Mouse (Mus musculus) CH12.LX (cell line): ENCODE data around the gene Vstm2l. TPM values are rescaled to one million over a fixed set of nuclear protein-coding genes. Genes with fewer than 3 reads are reported as not detected.

ENCODE experiments used
- DNase-seq: peaks from one replicate; pipeline ENCODE4 v3.0.0-alpha.2; 2013; ENCODE audit errors: extremely low read depth
- H3K27ac ChIP-seq: 2 replicates; pipeline ENCODE4 v1.5.1; 2012; ENCODE audit warnings: low read depth, mild to moderate bottlenecking, control low read depth, moderate library complexity; ENCODE audit not compliant: insufficient read depth
- H3K27me3 ChIP-seq: replicated peaks from 2 replicates; pipeline ENCODE3; 2012; ENCODE audit warnings: inconsistent platforms
- H3K36me3 ChIP-seq, 2 experiments: replicated peaks in 1 of 2; 2 replicates each; pipeline versions ENCODE3 to v1.6.1; 2012; ENCODE audit warnings: inconsistent platforms in 1 of 2, low read length in 1 of 2, mild to moderate bottlenecking in 1 of 2, mixed read lengths in 1 of 2, moderate library complexity in 1 of 2; ENCODE audit not compliant: control insufficient read depth in 1 of 2, insufficient read depth in 1 of 2
- H3K4me1 ChIP-seq, 2 experiments: 2 replicates each; pipeline ENCODE4 v1.6.1; 2012; ENCODE audit warnings: inconsistent platforms in 1 of 2, moderate library complexity in 1 of 2; ENCODE audit not compliant: insufficient read depth in 2 of 2, control insufficient read depth in 1 of 2
- H3K4me2 ChIP-seq: 2 replicates; pipeline ENCODE4 v1.6.1; 2012; ENCODE audit warnings: low read depth, mild to moderate bottlenecking, control low read depth; ENCODE audit not compliant: poor library complexity, insufficient read depth, severe bottlenecking
- H3K4me3 ChIP-seq, 3 experiments: fragments of 150-350 bp in 1 of 3; sonication (generic) in 1 of 3; replicated peaks in 1 of 3; 2 replicates each; pipeline versions ENCODE3 to v1.5.1; 2011 to 2012; ENCODE audit warnings: low read depth in 2 of 3, low read length in 2 of 3, mild to moderate bottlenecking in 2 of 3, moderate library complexity in 2 of 3, control low read depth in 1 of 3, improper control_type of control experiment in 1 of 3, inconsistent platforms in 1 of 3, mixed read lengths in 1 of 3; ENCODE audit not compliant: poor library complexity in 1 of 3
- H3K79me2 ChIP-seq: replicated peaks from 2 replicates; pipeline ENCODE4 v1.6.1; 2012; ENCODE audit warnings: mild to moderate bottlenecking, moderate library complexity; ENCODE audit not compliant: control insufficient read depth, poor library complexity, insufficient read depth, severe bottlenecking; ENCODE audit errors: extremely low read depth
- H3K9ac ChIP-seq: 2 replicates; pipeline ENCODE4 v1.6.1; 2012; ENCODE audit warnings: low read depth, mild to moderate bottlenecking, control low read depth, moderate library complexity; ENCODE audit not compliant: insufficient read depth
- H3K9me3 ChIP-seq: replicated peaks from 2 replicates; pipeline ENCODE3; 2012; ENCODE audit warnings: low read length, inconsistent platforms, mixed read lengths
- CHD1 ChIP-seq: IDR thresholded peaks from 2 replicates; pipeline ENCODE4 v1.6.1; 2012; ENCODE audit warnings: low read depth, low read length, improper control_type of control experiment, inconsistent platforms
- CTCF ChIP-seq, 2 experiments: IDR thresholded peaks in 1 of 2; conservative IDR thresholded peaks in 1 of 2; 2 replicates each; pipeline ENCODE4 v1.5.1; 2011 to 2012; ENCODE audit warnings: low read depth in 2 of 2, low read length in 2 of 2, improper control_type of control experiment in 1 of 2, inconsistent platforms in 1 of 2, mild to moderate bottlenecking in 1 of 2, moderate library complexity in 1 of 2
- ELF1 ChIP-seq: IDR thresholded peaks from 2 replicates; pipeline ENCODE4 v1.6.1; 2014; ENCODE audit warnings: low read depth, mild to moderate bottlenecking, inconsistent platforms, low read length, improper control_type of control experiment
- ETS1 ChIP-seq: conservative IDR thresholded peaks from 2 replicates; pipeline ENCODE4 v1.6.1; 2012; ENCODE audit warnings: low read depth, mild to moderate bottlenecking, inconsistent platforms, low read length, improper control_type of control experiment, moderate library complexity
- GABPA ChIP-seq: IDR thresholded peaks from 2 replicates; pipeline ENCODE4 v1.6.1; 2012; ENCODE audit warnings: low read depth, low read length, improper control_type of control experiment, inconsistent platforms; ENCODE audit not compliant: insufficient replicate concordance
- HCFC1 ChIP-seq: IDR thresholded peaks from 2 replicates; pipeline ENCODE4 v1.6.1; 2012; ENCODE audit warnings: low read depth, mild to moderate bottlenecking, inconsistent platforms, low read length, improper control_type of control experiment
- IRF4 ChIP-seq: IDR thresholded peaks from 2 replicates; pipeline ENCODE4 v1.6.1; 2014; ENCODE audit warnings: low read depth, mild to moderate bottlenecking, inconsistent platforms, low read length, improper control_type of control experiment
- JUN ChIP-seq: IDR thresholded peaks from 2 replicates; pipeline ENCODE4 v1.6.1; 2011; ENCODE audit warnings: low read depth, mild to moderate bottlenecking, low read length, improper control_type of control experiment, moderate library complexity; ENCODE audit not compliant: insufficient read depth
- JUND ChIP-seq: conservative IDR thresholded peaks from 2 replicates; pipeline ENCODE4 v1.6.1; 2011; ENCODE audit warnings: low read depth, low read length, improper control_type of control experiment
- MAX ChIP-seq: IDR thresholded peaks from 2 replicates; pipeline ENCODE4 v1.6.1; 2011; ENCODE audit warnings: low read length, improper control_type of control experiment
- MAZ ChIP-seq: IDR thresholded peaks from 2 replicates; pipeline ENCODE4 v1.6.1; 2012; ENCODE audit warnings: low read depth, mild to moderate bottlenecking, inconsistent platforms, low read length, improper control_type of control experiment, moderate library complexity
- MEF2A ChIP-seq: IDR thresholded peaks from 2 replicates; pipeline ENCODE4 v1.6.1; 2014; ENCODE audit warnings: low read depth, mild to moderate bottlenecking, inconsistent platforms, low read length, improper control_type of control experiment, borderline replicate concordance
- MXI1 ChIP-seq: IDR thresholded peaks from 2 replicates; pipeline ENCODE4 v1.6.1; 2011; ENCODE audit warnings: mild to moderate bottlenecking, low read depth, low read length, improper control_type of control experiment
- MYC ChIP-seq: IDR thresholded peaks from 2 replicates; pipeline ENCODE4 v1.6.1; 2011; ENCODE audit warnings: low read depth, mild to moderate bottlenecking, improper control_type of control experiment, low read length
- NELFE ChIP-seq: IDR thresholded peaks from 2 replicates; pipeline ENCODE4 v1.6.1; 2011; ENCODE audit warnings: low read depth, low read length, improper control_type of control experiment
- PAX5 ChIP-seq: IDR thresholded peaks from 2 replicates; pipeline ENCODE4 v1.6.1; 2012; ENCODE audit warnings: low read length, inconsistent platforms, mixed read lengths
- POLR2A ChIP-seq: IDR thresholded peaks from 2 replicates; pipeline ENCODE4 v1.6.1; 2011; ENCODE audit warnings: low read depth, mild to moderate bottlenecking, improper control_type of control experiment, low read length
- RAD21 ChIP-seq: IDR thresholded peaks from 2 replicates; pipeline ENCODE4 v1.6.1; 2011; ENCODE audit warnings: low read depth, mild to moderate bottlenecking, low read length, improper control_type of control experiment, moderate library complexity
- RCOR1 ChIP-seq: conservative IDR thresholded peaks from 2 replicates; pipeline ENCODE4 v1.6.1; 2012; ENCODE audit warnings: low read depth, mild to moderate bottlenecking, inconsistent platforms, low read length, improper control_type of control experiment
- SMC3 ChIP-seq: IDR thresholded peaks from 2 replicates; pipeline ENCODE4 v1.6.1; 2011; ENCODE audit warnings: low read depth, low read length, improper control_type of control experiment
- TBP ChIP-seq: conservative IDR thresholded peaks from 2 replicates; pipeline ENCODE4 v1.6.1; 2011; ENCODE audit warnings: low read depth, low read length, improper control_type of control experiment
- TCF12 ChIP-seq: IDR thresholded peaks from 2 replicates; pipeline ENCODE4 v1.6.1; 2014; ENCODE audit warnings: low read depth, mild to moderate bottlenecking, inconsistent platforms, low read length, improper control_type of control experiment
- ZC3H11A ChIP-seq: IDR thresholded peaks from 2 replicates; pipeline ENCODE4 v1.6.1; 2012; ENCODE audit warnings: low read depth, mild to moderate bottlenecking, inconsistent platforms, low read length, improper control_type of control experiment
- ZMIZ1 ChIP-seq: IDR thresholded peaks from 2 replicates; pipeline ENCODE4 v1.6.1; 2012; ENCODE audit warnings: low read depth, mild to moderate bottlenecking, inconsistent platforms, low read length, improper control_type of control experiment
- dilution Hi-C: fragments of 300-500 bp; cut with MboI; formaldehyde crosslinking; loops from 2 replicates; pipeline ENCODE4 v1.14.3; 2020; ENCODE audit warnings: low sequenced_read_pairs; ENCODE audit not compliant: extremely low pct_unique_long_range_greater_than_20kb, extremely low pct_ligation_motif_present
- in situ Hi-C: fragments of 300-500 bp; cut with MboI; formaldehyde crosslinking; loops from 3 replicates; pipeline ENCODE4 v1.14.3; 2019; ENCODE audit warnings: low sequenced_read_pairs, low pct_ligation_motif_present, low pct_unique_long_range_greater_than_20kb, mixed read lengths
- polyA plus RNA-seq: library from polyadenylated mRNA; unstranded; fragments of >175 nt; gene quantifications from 2 replicates; pipeline ENCODE4 v1.2.1, GENCODE M21; 2012; ENCODE audit warnings: low read depth; ENCODE audit not compliant: insufficient read length
- total RNA-seq, 2 experiments: library from RNA; depleted of rRNA; stranded (reverse); fragments of 300-350 nt in 1 of 2; fragments of >200 nt in 1 of 2; gene quantifications; 2 replicates each; pipeline ENCODE4 v1.2.3; 2012 to 2014

The Vstm2l gene
- total and polyA plus RNA-seq, 3 experiments: not detected

DNA sequence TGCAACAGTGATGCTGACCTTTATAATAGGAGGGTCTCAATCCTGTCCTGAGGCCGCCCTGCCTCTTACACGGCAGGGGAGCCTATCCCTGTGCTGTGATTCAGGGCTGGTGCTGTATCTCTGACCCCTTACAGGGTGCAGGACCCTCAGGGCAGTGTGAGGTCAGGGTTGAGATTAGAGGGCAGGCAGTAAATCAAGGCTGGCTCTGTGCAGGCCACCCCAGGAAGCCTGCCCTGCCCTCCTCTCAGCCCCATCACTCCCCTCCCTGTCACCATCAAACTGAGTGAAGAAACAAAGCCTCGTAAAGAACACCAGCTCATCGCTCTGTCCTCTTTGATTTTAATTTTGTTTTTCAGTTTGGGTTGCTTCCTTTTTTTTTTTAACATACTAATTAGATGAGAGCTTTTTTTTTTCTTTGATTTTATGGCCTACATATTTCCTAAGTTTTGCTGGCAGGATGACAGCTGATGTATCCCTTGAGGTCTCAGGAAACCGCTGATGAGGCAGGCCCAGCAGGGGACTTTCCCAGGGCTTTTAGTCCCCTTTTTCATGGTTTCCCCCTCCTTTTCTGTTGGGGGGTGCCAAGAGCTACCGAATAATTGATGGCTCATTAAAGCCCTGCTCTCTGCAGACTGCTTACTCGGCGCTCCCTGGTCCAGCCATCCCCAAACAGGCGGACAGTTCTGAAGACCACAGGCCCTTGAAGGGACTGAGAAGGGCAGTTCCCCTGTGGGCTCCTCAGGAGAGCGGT is 27.0 kb upstream of the Vstm2l start (continued):
- TF ChIP-seq TCF12: no peak
- TF ChIP-seq JUND: no peak
- TF ChIP-seq MEF2A: 0 out of 2 replicates have a peak, but pooled peaks have one; percentile 9
- TF ChIP-seq ELF1: no peak
- TF ChIP-seq ETS1: peak; percentile 76
- TF ChIP-seq NELFE: no peak
- no peak for TF ChIP-seq SMC3
- TF ChIP-seq CTCF (conservative IDR thresholded peaks at IDR 0.05 in 1 of 2, IDR thresholded peaks at IDR 0.05 in 1 of 2; ENCODE audit: low read depth in 2 of 2, low read length in 2 of 2): no peak
- TF ChIP-seq IRF4: no peak

- in situ Hi-C loops: no loop called here
- Histone ChIP-seq H3K4me1 (peaks cover 13 to 47% of the 10 kb centered on the region in 2 experiments), H3K9me3 (no peaks in the 10 kb centered on the region), H3K79me2 (no peaks in the 10 kb centered on the region), H3K27ac (no peak overlapping the region), H3K4me3 (no peak overlapping the region), H3K9ac (no peak overlapping the region), H3K27me3 (no peaks in the 10 kb centered on the region), H3K36me3 (peaks cover 12 to 50% of the 10 kb centered on the region in 2 experiments), H3K4me2 (no peak overlapping the region)
- no peak for TF ChIP-seq CHD1
- TF ChIP-seq MAZ: no peak
- no peak for TF ChIP-seq RAD21
- no peak for TF ChIP-seq ZC3H11A
- no peak for TF ChIP-seq MXI1
- TF ChIP-seq NELFE: no peak
- no peak for TF ChIP-seq TBP
- no peak for TF ChIP-seq JUN
- TF ChIP-seq MAX: no peak
- TF ChIP-seq HCFC1: no peak
- no peak for TF ChIP-seq RCOR1
- no peak for TF ChIP-seq PAX5
- TF ChIP-seq JUND: no peak
- TF ChIP-seq MYC: no peak
- TF ChIP-seq POLR2A: no peak
- TF ChIP-seq GABPA: no peak
- TF ChIP-seq ELF1: no peak
- no peak for TF ChIP-seq ZMIZ1
- TF ChIP-seq IRF4: no peak
- dilution Hi-C loops: no loop called here
- no peak for DNase-seq
Measured at GRCm38 (mm10) chr2:157891166-157891565, 23.3 kb upstream of the Vstm2l start.
